Mouse (Mus musculus) embryonic facial prominence, embryonic 15.5 days (tissue): ENCODE measurements around the gene Ndufaf2. TPM values are rescaled to one million over a fixed set of nuclear protein-coding genes. Genes with fewer than 3 reads are reported as not detected.

Source experiments
- ATAC-seq: fragments of 200-750 bp; cut with Nextera tagmentation; 2 replicates; pipeline ENCODE4 v1.8.0; 2017; ENCODE audit warnings: low read depth, moderate TSS enrichment; ENCODE audit not compliant: insufficient number of reproducible peaks, low FRiP score, low TSS enrichment
- H3K27ac ChIP-seq: fragments of 300-500 bp; sonication (generic); replicated peaks from 2 replicates; pipeline ENCODE4 v1.5.1; 2015; ENCODE audit warnings: mild to moderate bottlenecking, inconsistent platforms
- H3K27me3 ChIP-seq: fragments of 300-500 bp; sonication (generic); 2 replicates; pipeline ENCODE4 v1.6.1; 2015; ENCODE audit warnings: inconsistent platforms
- H3K36me3 ChIP-seq: fragments of 300-500 bp; sonication (generic); 2 replicates; pipeline ENCODE4 v1.6.1; 2015; ENCODE audit warnings: mild to moderate bottlenecking, inconsistent platforms
- H3K4me1 ChIP-seq: fragments of 300-500 bp; sonication (generic); 2 replicates; pipeline ENCODE4 v1.6.1; 2015; ENCODE audit warnings: inconsistent platforms
- H3K4me2 ChIP-seq: fragments of 300-500 bp; sonication (generic); replicated peaks from 2 replicates; pipeline ENCODE4 v1.6.1; 2015; ENCODE audit warnings: mild to moderate bottlenecking, inconsistent platforms
- H3K4me3 ChIP-seq: fragments of 300-500 bp; sonication (generic); replicated peaks from 2 replicates; pipeline ENCODE4 v1.5.1; 2015; ENCODE audit warnings: mild to moderate bottlenecking, inconsistent platforms
- H3K9ac ChIP-seq: fragments of 300-500 bp; sonication (generic); 2 replicates; pipeline ENCODE4 v1.6.1; 2015; ENCODE audit warnings: inconsistent platforms
- H3K9me3 ChIP-seq: fragments of 300-500 bp; sonication (generic); replicated peaks from 2 replicates; pipeline ENCODE4 v1.6.1; 2016; ENCODE audit warnings: inconsistent platforms
- WGBS: fragments of 180-500 bp; shearing (Covaris S2); methylation state at CpG from one replicate; pipeline ENCODE4 v1.1.7; 2015; 5-methylcytosine and 5-hydroxymethylcytosine counted together
- polyA plus RNA-seq: library from polyadenylated mRNA; unstranded; fragments of >200 nt; fragmentation: Nextera tagmentation; extraction: Ambion mirVana; gene quantifications from 2 replicates; pipeline ENCODE4 v1.2.1, GENCODE M21; 2015

Gene Ndufaf2
- polyA plus RNA-seq, 1 experiment from 2014 or later: 59.2 TPM

- H3K9me3 ChIP-seq: no peaks in the 10 kb centered on the region
- no peak for ATAC-seq
- H3K4me1 ChIP-seq: no peaks in the 10 kb centered on the region
- no peak overlapping the region for H3K9ac ChIP-seq
- no peak overlapping the region for H3K27ac ChIP-seq
- no peak overlapping the region for H3K4me2 ChIP-seq
- no peak overlapping the region for H3K4me3 ChIP-seq
- WGBS: 75% methylated on average over 3 of the region's 3 CpGs
- no peaks in the 10 kb centered on the region for H3K27me3 ChIP-seq
- no peaks in the 10 kb centered on the region for H3K36me3 ChIP-seq
Measured at GRCm38 (mm10) chr13:108056896-108057295, 101.5 kb downstream of the Ndufaf2 start.

- ATAC-seq: no peak
Measured at GRCm38 (mm10) chr13:108047364-108047763, 111.1 kb downstream of the Ndufaf2 start.

GRCm38 (mm10) chr13:108046891-108047290 is 111.5 kb downstream of the Ndufaf2 start:
- Histone ChIP-seq H3K9me3 (no peaks in the 10 kb centered on the region), H3K27me3 (no peaks in the 10 kb centered on the region), H3K4me2 (no peak overlapping the region), H3K27ac (no peak overlapping the region), H3K9ac (no peak overlapping the region), H3K4me1 (peaks cover 21% of the 10 kb centered on the region), H3K36me3 (no peaks in the 10 kb centered on the region), H3K4me3 (no peak overlapping the region)
- ATAC-seq: no peak
- 77% methylated on average over 6 of the region's 6 CpGs for WGBS

More at GRCm38 (mm10) chr13:108047364-108047763, 111.1 kb downstream of the Ndufaf2 start:
- H3K27me3 ChIP-seq: no peaks in the 10 kb centered on the region
- H3K9ac ChIP-seq: no peak overlapping the region
- H3K4me1 ChIP-seq: peaks cover 19% of the 10 kb centered on the region
- H3K4me3 ChIP-seq: no peak overlapping the region
- no peaks in the 10 kb centered on the region for H3K36me3 ChIP-seq
- 87% methylated on average over 6 of the region's 6 CpGs for WGBS
- no peak overlapping the region for H3K4me2 ChIP-seq
- H3K9me3 ChIP-seq: no peaks in the 10 kb centered on the region
- H3K27ac ChIP-seq: no peak overlapping the region

GRCm38 (mm10) chr13:108046071-108046470 is 112.4 kb downstream of the Ndufaf2 start:
- Histone ChIP-seq H3K4me2 (no peak overlapping the region), H3K9ac (no peak overlapping the region), H3K4me3 (no peak overlapping the region), H3K36me3 (no peaks in the 10 kb centered on the region), H3K4me1 (peaks cover 24% of the 10 kb centered on the region), H3K27ac (no peak overlapping the region), H3K9me3 (no peaks in the 10 kb centered on the region), H3K27me3 (no peaks in the 10 kb centered on the region)
- WGBS: 87% methylated on average over 3 of the region's 3 CpGs
- no peak for ATAC-seq

GRCm38 (mm10) chr13:108045646-108046045 is 112.8 kb downstream of the Ndufaf2 start:
- WGBS: 88% methylated on average over 3 of the region's 3 CpGs
- Histone ChIP-seq H3K9ac (no peak overlapping the region), H3K9me3 (no peaks in the 10 kb centered on the region), H3K4me3 (no peak overlapping the region), H3K36me3 (no peaks in the 10 kb centered on the region), H3K4me2 (no peak overlapping the region), H3K4me1 (peaks cover 24% of the 10 kb centered on the region), H3K27me3 (no peaks in the 10 kb centered on the region), H3K27ac (no peak overlapping the region)
- no peak for ATAC-seq

- no peaks in the 10 kb centered on the region for H3K36me3 ChIP-seq
- peak within 1 kb of the TSS; percentile 74 for H3K4me3 ChIP-seq
- under 1% methylated on average over 67 of the region's 71 CpGs for WGBS
- peak within 1 kb of the TSS; percentile 88 for H3K9ac ChIP-seq
- H3K4me1 ChIP-seq: peaks cover 28% of the 10 kb centered on the region
- H3K27ac ChIP-seq: peak within 1 kb of the TSS; percentile 97
- peak; percentile 97 for ATAC-seq
- H3K27me3 ChIP-seq: no peaks in the 10 kb centered on the region
- peak within 1 kb of the TSS; percentile 60 for H3K4me2 ChIP-seq
- no peaks in the 10 kb centered on the region for H3K9me3 ChIP-seq
Measured at GRCm38 (mm10) chr13:108044222-108044941, 114.0 kb downstream of the Ndufaf2 start, which contains the start of gene Smim15. Gene Smim15 (plus strand): TSS chr13:108044446.

- WGBS: under 1% methylated on average over 23 of the region's 23 CpGs
Measured at GRCm38 (mm10) chr13:108043431-108044221, 114.8 kb downstream of the Ndufaf2 start.

GRCm38 (mm10) chr13:108041358-108041757 is 117.1 kb downstream of the Ndufaf2 start:
- no peak for ATAC-seq
- Histone ChIP-seq H3K27ac (no peak overlapping the region), H3K4me3 (no peak overlapping the region), H3K9ac (no peak overlapping the region), H3K4me2 (no peak overlapping the region), H3K4me1 (peaks cover 28% of the 10 kb centered on the region), H3K9me3 (no peaks in the 10 kb centered on the region), H3K27me3 (no peaks in the 10 kb centered on the region), H3K36me3 (no peaks in the 10 kb centered on the region)
- WGBS: 7% methylated on average over 7 of the region's 7 CpGs

More at GRCm38 (mm10) chr13:108043431-108044221, 114.8 kb downstream of the Ndufaf2 start:
- peak overlapping the region; percentile 74 for H3K4me3 ChIP-seq
- no peaks in the 10 kb centered on the region for H3K9me3 ChIP-seq
- no peaks in the 10 kb centered on the region for H3K27me3 ChIP-seq
- peaks cover 28% of the 10 kb centered on the region for H3K4me1 ChIP-seq
- H3K4me2 ChIP-seq: peak overlapping the region; percentile 60
- H3K36me3 ChIP-seq: no peaks in the 10 kb centered on the region
- ATAC-seq: peak; percentile 37
- peak overlapping the region; percentile 97 for H3K27ac ChIP-seq
- peak overlapping the region; percentile 88 for H3K9ac ChIP-seq

GRCm38 (mm10) chr13:108040451-108040850 is 118.0 kb downstream of the Ndufaf2 start:
- H3K36me3 ChIP-seq: no peaks in the 10 kb centered on the region
- no peaks in the 10 kb centered on the region for H3K27me3 ChIP-seq
- H3K4me2 ChIP-seq: no peak overlapping the region
- no peak overlapping the region for H3K4me3 ChIP-seq
- ATAC-seq: no peak
- H3K9me3 ChIP-seq: no peaks in the 10 kb centered on the region
- H3K27ac ChIP-seq: no peak overlapping the region
- H3K9ac ChIP-seq: no peak overlapping the region
- WGBS: 76% methylated on average over 3 of the region's 3 CpGs
- peaks cover 20% of the 10 kb centered on the region for H3K4me1 ChIP-seq

- peaks cover 20% of the 10 kb centered on the region for H3K4me1 ChIP-seq
- no peaks in the 10 kb centered on the region for H3K9me3 ChIP-seq
- no peak overlapping the region for H3K9ac ChIP-seq
- H3K4me2 ChIP-seq: no peak overlapping the region
- no peaks in the 10 kb centered on the region for H3K36me3 ChIP-seq
- H3K4me3 ChIP-seq: no peak overlapping the region
- 81% methylated on average over 9 of the region's 9 CpGs for WGBS
- H3K27ac ChIP-seq: no peak overlapping the region
- ATAC-seq: no peak
- no peaks in the 10 kb centered on the region for H3K27me3 ChIP-seq
Measured at GRCm38 (mm10) chr13:108039902-108040301, 118.5 kb downstream of the Ndufaf2 start.

- Histone ChIP-seq H3K36me3 (no peaks in the 10 kb centered on the region), H3K9ac (no peak overlapping the region), H3K27me3 (no peaks in the 10 kb centered on the region), H3K4me1 (peaks cover 20% of the 10 kb centered on the region), H3K9me3 (no peaks in the 10 kb centered on the region), H3K4me2 (no peak overlapping the region), H3K27ac (no peak overlapping the region), H3K4me3 (no peak overlapping the region)
- WGBS: 58% methylated on average over 6 of the region's 6 CpGs
- no peak for ATAC-seq
Measured at GRCm38 (mm10) chr13:108039375-108039774, 119.0 kb downstream of the Ndufaf2 start.
